ENCODE assay signal across 9 mouse cellular contexts in the genomic region with DNA sequence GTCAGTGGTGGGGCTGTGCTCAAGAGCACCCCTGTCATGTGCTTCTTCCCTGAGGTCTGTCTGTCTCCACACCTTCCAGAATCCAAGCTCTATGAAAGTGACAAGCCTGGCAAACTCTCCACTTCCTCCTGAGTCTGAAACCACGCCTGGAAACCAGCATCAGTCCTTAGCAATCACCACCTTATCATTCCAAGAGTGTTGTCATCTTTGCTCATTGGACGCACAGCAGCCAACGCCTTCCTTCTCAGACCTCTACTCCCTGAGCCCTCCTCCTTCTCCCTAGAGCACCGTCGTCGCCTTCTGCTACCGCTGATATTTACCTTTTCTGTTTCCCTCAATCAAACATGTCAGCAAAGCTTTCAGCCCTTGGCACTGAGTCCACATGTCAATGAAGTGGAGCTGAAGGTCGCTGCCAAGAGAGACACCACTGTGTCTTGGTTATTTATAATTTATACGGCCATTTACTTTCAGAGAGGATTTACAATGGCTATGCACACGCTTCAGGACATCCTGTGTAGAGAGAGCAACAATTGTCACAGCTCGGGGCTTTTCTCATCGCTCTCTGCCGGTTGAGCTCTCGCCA. TPM values are rescaled to one million over a fixed set of nuclear protein-coding genes. Genes with fewer than 3 reads are reported as not detected.
DNase-seq lines count a peak whose midpoint lies in the region; ATAC-seq lines count a peak whose summit lies in the region.
"Had no signal": no experiment of that assay in that cellular context is flagged by ENCODE, and none has a peak within 500 bp of the region (broad histone marks: within the 10 kb centered on the region; RNA-seq: fewer than 3 reads in every experiment).

No protein-coding gene starts in this region.

- no peaks in the 10 kb centered on the region for H3K27me3 ChIP-seq in kidney, embryonic 14.5 days (ENCODE audit: control insufficient read depth, insufficient read depth, low read length)
- H3K27me3 ChIP-seq in forebrain, embryonic 16.5 days (replicated peaks; ENCODE audit: control insufficient read depth, insufficient read depth, low read length) = no peaks in the 10 kb centered on the region
- 0 out of 2 replicates have a peak, but pooled peaks cover 5% of the 10 kb centered on the region for H3K27me3 ChIP-seq in liver, embryonic 12.5 days (replicated peaks)
- no peaks in the 10 kb centered on the region for H3K27me3 ChIP-seq in neural tube, embryonic 14.5 days (ENCODE audit: control insufficient read depth, insufficient read depth, low read length)

- no peak for ATAC-seq in kidney, embryonic 14.5 days (ENCODE audit: low FRiP score, low TSS enrichment)
- no peak for ATAC-seq in forebrain, embryonic 16.5 days
- ATAC-seq in liver, embryonic 12.5 days = peak; percentile 44
- no peak for ATAC-seq in neural tube, embryonic 14.5 days (ENCODE audit: low read depth)

- H3K4me1 ChIP-seq in kidney, embryonic 14.5 days (ENCODE audit: control insufficient read depth, insufficient read depth, low read length) = peaks cover 9% of the 10 kb centered on the region
- peaks cover 12% of the 10 kb centered on the region for H3K4me1 ChIP-seq in forebrain, embryonic 16.5 days (replicated peaks; ENCODE audit: control insufficient read depth, insufficient read depth, low read length)
- peaks cover 32% of the 10 kb centered on the region for H3K4me1 ChIP-seq in liver, embryonic 12.5 days
- peaks cover 16% of the 10 kb centered on the region; the same call in 1 of the 2 replicates for H3K4me1 ChIP-seq in neural tube, embryonic 14.5 days (ENCODE audit: control insufficient read depth, insufficient read depth, low read length)

- no peaks in the 10 kb centered on the region for H3K36me3 ChIP-seq in kidney, embryonic 14.5 days (ENCODE audit: control insufficient read depth, insufficient read depth, low read length)
- no peaks in the 10 kb centered on the region for H3K36me3 ChIP-seq in forebrain, embryonic 16.5 days (ENCODE audit: control insufficient read depth, insufficient read depth)
- H3K36me3 ChIP-seq in liver, embryonic 12.5 days = no peaks in the 10 kb centered on the region
- H3K36me3 ChIP-seq in neural tube, embryonic 14.5 days (ENCODE audit: control insufficient read depth, insufficient read depth, low read length) = no peaks in the 10 kb centered on the region

- no peak for DNase-seq in kidney, adult 11 months
- DNase-seq in urinary bladder, postnatal 14 days (ENCODE audit: low spot score) = no peak
- DNase-seq in adrenal gland, postnatal 4 days (ENCODE audit: low spot score in 2 of 2) = no peak
- no peak for DNase-seq in ovary, postnatal 14 days (ENCODE audit: low spot score)
- DNase-seq: gastrocnemius, postnatal 25 days had no signal

- no peak overlapping the region for H3K9ac ChIP-seq in kidney, embryonic 14.5 days (ENCODE audit: low read depth, low read length)
- H3K9ac ChIP-seq in forebrain, embryonic 16.5 days (replicated peaks; ENCODE audit: low read depth, low read length) = peak overlapping the region; percentile 81; the same call in 1 of the 2 replicates
- peak overlapping the region; percentile 86 for H3K9ac ChIP-seq in liver, embryonic 12.5 days
- H3K9ac ChIP-seq in neural tube, embryonic 14.5 days (replicated peaks; ENCODE audit: low read depth, low read length) = peak overlapping the region; percentile 85; the same call in 1 of the 2 replicates

- no peaks in the 10 kb centered on the region for H3K9me3 ChIP-seq in kidney, embryonic 14.5 days (ENCODE audit: control insufficient read depth, low read length)
- no peaks in the 10 kb centered on the region for H3K9me3 ChIP-seq in forebrain, embryonic 16.5 days (ENCODE audit: control insufficient read depth, low read length)
- H3K9me3 ChIP-seq in liver, embryonic 12.5 days (replicated peaks) = no peaks in the 10 kb centered on the region
- H3K9me3 ChIP-seq in neural tube, embryonic 14.5 days (ENCODE audit: control insufficient read depth, low read length) = no peaks in the 10 kb centered on the region

- peak overlapping the region; percentile 91; the same call in 1 of the 2 replicates for H3K4me3 ChIP-seq in kidney, embryonic 14.5 days (ENCODE audit: low read length)
- peak overlapping the region; percentile 86 for H3K4me3 ChIP-seq in forebrain, embryonic 16.5 days (replicated peaks; ENCODE audit: low read length)
- H3K4me3 ChIP-seq in liver, embryonic 12.5 days = peak overlapping the region; percentile 86
- peak overlapping the region; percentile 78 for H3K4me3 ChIP-seq in neural tube, embryonic 14.5 days (ENCODE audit: low read depth, low read length)

- H3K4me2 ChIP-seq in kidney, embryonic 14.5 days (replicated peaks; ENCODE audit: low read depth, low read length) = peak overlapping the region; percentile 84; the same call in 1 of the 2 replicates
- H3K4me2 ChIP-seq in forebrain, embryonic 16.5 days (ENCODE audit: low read length) = peak overlapping the region; percentile 67
- peak overlapping the region; percentile 96 for H3K4me2 ChIP-seq in liver, embryonic 12.5 days
- peak overlapping the region; percentile 80 for H3K4me2 ChIP-seq in neural tube, embryonic 14.5 days (ENCODE audit: low read depth, low read length)

- 57% methylated on average over 14 of the region's 14 CpGs for WGBS in kidney, embryonic 14.5 days
- WGBS in forebrain, embryonic 16.5 days = 20% methylated on average over 14 of the region's 14 CpGs
- 33% methylated on average over 14 of the region's 14 CpGs for WGBS in liver, embryonic 12.5 days (ENCODE audit: insufficient replicate concordance)
- 30% methylated on average over 14 of the region's 14 CpGs for WGBS in neural tube, embryonic 14.5 days

- no peak overlapping the region for H3K27ac ChIP-seq in kidney, embryonic 14.5 days (ENCODE audit: low read depth, low read length)
- no peak overlapping the region for H3K27ac ChIP-seq in forebrain, embryonic 16.5 days (ENCODE audit: low read length)
- peak overlapping the region; percentile 82 for H3K27ac ChIP-seq in liver, embryonic 12.5 days
- H3K27ac ChIP-seq in neural tube, embryonic 14.5 days (ENCODE audit: low read depth, low read length) = no peak overlapping the region

RNA-seq across cellular contexts. Expression of a gene that starts 6.2 kb away (rescaled TPM):
- polyA plus RNA-seq in kidney, embryonic 14.5 days (2014; fragmentation: Nextera tagmentation; extraction: Ambion mirVana) = 14.7 and 23.0 TPM in 2 replicates
- 48.1 and 50.7 TPM in 2 replicates for polyA plus RNA-seq in forebrain, embryonic 16.5 days (2015; fragmentation: Nextera tagmentation; extraction: Ambion mirVana)
- 14.3 and 15.9 TPM in 2 replicates for polyA plus RNA-seq in liver, embryonic 12.5 days (2016; fragmentation: Nextera tagmentation; extraction: Ambion mirVana)
- polyA plus RNA-seq in neural tube, embryonic 14.5 days (2014; fragmentation: Nextera tagmentation; extraction: Ambion mirVana) = 70.6 and 76.7 TPM in 2 replicates
- 10 to 100 TPM; 19.1 to 19.2 TPM for total RNA-seq in adrenal gland, postnatal 4 days (2021)

RNA-seq across cellular contexts. Expression of a gene that starts 21.1 kb away (rescaled TPM):
- 2.0 and 3.8 TPM in 2 replicates for polyA plus RNA-seq in kidney, embryonic 14.5 days (2014; fragmentation: Nextera tagmentation; extraction: Ambion mirVana)
- polyA plus RNA-seq in forebrain, embryonic 16.5 days (2015; fragmentation: Nextera tagmentation; extraction: Ambion mirVana) = 3.3 and 3.4 TPM in 2 replicates
- 1.3 and 1.7 TPM in 2 replicates for polyA plus RNA-seq in liver, embryonic 12.5 days (2016; fragmentation: Nextera tagmentation; extraction: Ambion mirVana)
- polyA plus RNA-seq in neural tube, embryonic 14.5 days (2014; fragmentation: Nextera tagmentation; extraction: Ambion mirVana) = 0.15 and 0.24 TPM in 2 replicates
- 1 to 10 TPM in 1 of 2 experiments, under 1 TPM in 1; 0.17 to 1.7 TPM for total RNA-seq in adrenal gland, postnatal 4 days (2021)
- total RNA-seq: gastrocnemius, postnatal 25 days had no signal
